Mouse (Mus musculus) adrenal gland, postnatal 25 days (tissue): ENCODE data around the gene Hoxc12. TPM values are rescaled to one million over a fixed set of nuclear protein-coding genes. Genes with fewer than 3 reads are reported as not detected.

ENCODE experiments used
- DNase-seq: peaks from one replicate; pipeline ENCODE4 v3.0.0; 2021; ENCODE audit warnings: mixed read lengths
- long read RNA-seq: library from polyadenylated mRNA; stranded (forward); transcript quantifications from one replicate; pipeline ENCODE4 v2.0.0, GENCODE M21; 2021
- total RNA-seq: library from RNA; stranded (reverse); gene quantifications from 2 replicates; pipeline ENCODE4 v1.2.3, GENCODE M21; 2021

The Hoxc12 gene
- not detected in 2 replicates for total RNA-seq
- long read RNA-seq, result 0 reads

DNA sequence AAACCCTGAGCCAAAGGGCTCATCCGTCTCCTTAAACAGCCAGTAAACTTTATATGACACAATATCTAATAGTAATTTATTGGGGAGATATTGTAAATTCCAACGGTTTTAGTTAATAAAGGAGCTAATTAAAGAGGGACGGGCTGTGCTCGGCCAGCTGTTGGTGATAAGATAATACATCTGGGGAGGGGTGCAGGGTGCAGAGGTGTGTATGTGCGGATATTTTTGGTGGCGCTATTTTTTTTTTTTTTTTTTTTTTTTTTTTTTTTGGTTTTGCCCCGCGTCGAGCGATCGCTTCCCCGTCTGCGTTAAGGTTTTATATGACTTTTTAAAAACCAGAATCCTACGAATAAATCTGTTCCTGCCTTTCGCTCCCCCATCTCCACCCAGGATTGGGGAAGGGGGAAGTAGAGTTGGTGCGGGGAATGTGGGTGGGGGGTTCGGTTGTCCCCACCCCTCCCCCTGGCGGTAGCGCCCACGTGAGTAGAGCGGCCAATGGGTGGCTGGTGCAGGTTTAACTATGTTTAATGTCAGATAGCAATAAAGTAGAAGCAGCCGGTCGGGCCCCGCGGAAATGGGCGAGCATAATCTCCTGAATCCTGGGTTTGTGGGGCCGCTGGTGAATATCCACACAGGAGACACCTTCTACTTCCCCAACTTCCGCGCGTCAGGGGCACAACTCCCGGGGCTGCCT, at the start of gene Hoxc12:
Gene Hoxc12 (plus strand): TSS at position 479 of the 694 bp plus-strand sequence.
- DNase-seq, result no peak

DNA sequence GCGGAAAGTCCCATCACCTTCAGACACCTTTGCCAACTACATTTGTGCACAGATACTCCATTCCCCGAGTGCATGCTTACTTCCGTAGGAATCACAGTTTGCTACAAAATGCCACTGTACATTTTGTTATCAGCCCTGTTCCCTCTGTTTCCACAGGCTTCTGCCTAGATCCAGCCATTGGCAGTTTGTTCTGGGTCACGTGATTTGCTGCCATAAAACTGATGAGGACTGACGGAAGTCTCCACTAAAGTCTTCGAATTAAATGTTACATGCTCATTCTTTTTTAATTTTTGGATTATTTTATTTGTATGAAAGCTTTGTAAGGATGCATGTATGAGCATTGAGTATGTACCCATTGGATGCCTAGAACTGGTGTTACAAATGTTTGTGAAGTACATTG, 41.4 kb upstream of the Hoxc12 start:
- DNase-seq, result no peak

DNA sequence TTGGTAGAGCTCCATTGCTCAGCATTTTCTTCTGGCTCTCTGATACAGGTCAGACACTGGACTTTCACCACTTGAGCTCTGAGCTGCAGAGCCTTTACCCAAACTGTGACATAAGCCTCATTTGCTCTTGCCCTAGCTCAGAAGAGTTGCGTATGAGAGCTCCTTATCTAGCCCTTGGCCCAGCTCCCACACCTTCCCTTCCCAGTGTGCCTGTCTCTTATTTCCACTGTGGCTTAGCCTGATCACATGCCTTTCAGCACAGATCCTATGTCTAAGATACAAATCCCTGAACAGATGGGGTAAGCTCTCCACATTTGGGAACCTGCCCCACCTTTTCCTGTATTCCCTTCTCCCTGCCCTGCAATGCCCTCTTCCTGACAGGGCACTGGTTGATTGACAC, 31.6 kb upstream of the Hoxc12 start:
- no peak for DNase-seq

DNA sequence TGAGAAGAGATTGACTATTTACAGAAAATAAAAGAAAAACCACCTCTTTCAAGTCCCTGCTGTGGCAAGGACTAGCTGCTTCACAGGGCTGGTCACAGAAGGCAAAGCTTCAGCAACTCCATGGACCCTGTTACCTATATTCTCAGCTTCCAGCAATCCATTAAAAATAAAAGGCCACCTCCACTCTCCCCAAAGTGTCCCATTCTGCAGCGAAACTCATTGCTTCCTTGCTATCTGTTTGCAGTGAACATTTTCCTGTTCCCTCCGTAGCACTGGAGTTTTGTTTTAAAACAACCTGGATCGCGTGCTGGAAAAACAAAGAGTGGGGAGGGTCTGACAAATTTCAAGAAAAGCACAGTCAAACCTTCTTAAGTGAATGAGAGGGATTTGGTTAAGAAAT, 27.0 kb upstream of the Hoxc12 start:
- no peak for DNase-seq

DNA sequence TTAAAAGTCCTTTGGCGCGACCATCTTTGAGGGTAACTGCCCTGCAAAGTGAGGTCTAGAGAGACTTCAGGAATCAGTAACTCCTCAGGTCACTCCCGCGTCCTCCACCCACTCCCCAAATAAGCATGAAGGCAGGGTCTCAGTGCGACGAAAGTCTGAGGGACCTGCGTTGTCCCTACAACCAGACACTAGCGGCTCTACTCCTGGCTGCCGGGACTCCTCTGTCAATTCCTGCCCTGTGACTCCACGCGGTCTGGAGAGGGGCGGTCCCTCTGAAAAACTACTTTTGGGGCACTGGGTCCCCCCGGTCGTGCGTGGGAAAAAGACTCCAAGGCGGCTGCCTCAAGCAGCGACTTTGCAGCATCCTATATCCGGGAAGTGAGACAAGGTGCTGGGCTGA, 26.5 kb upstream of the Hoxc12 start:
- DNase-seq, result no peak

DNA sequence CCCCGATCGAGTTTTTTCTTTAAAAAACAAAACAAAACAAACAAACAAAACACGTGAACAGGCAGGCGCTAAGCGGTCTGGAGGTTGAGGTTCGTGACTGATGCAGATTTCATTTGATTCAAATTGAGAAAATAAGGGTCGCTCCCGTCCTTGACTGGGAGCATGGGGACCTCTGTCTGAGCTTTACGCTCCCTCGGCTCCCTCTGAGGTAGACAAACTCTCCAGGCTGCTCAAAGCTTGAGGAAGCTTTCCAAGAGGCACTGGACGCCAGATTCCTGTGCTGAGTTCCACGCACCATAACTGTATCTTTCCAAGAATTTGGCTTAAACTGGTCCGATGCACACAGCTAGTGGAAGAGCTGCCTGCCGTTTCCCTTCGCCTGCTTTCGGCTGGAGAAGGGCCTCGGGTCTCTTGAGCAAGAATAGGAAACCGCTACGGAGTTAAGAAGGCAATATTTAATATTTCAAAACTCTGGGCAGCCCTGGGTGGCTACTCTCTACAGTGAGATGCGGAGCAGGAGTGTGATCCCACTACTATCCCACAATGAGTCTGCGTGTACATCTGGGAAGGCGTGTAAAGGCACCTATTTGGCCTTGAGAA, 26.0 kb upstream of the Hoxc12 start:
- DNase-seq, result no peak

DNA sequence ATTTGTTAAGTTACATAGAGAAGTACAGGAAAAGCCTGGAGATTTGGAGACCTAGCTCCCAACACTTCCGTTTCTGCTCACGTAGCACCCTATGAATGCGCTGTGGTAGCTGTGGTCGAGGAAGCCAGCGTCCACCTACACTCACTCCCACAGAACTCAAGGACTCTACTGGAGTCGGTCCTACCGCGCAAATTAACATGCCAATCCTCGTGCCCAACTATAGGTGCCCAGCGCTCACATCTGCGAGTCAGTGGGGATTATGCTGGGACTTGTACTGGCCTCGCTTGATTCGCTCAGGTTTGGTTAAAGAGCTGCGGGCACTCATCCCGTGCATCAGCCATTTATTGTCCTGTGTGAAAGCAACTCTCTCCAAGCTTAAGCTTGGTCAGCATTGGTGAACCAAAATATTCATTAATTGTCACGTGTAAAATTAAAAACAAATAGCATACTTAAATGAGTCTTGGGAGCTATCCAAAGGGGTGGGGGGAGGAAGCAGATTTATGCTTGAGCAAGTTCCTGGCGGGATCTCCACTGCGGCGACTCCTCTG, 23.4 kb upstream of the Hoxc12 start:
- DNase-seq, result no peak

DNA sequence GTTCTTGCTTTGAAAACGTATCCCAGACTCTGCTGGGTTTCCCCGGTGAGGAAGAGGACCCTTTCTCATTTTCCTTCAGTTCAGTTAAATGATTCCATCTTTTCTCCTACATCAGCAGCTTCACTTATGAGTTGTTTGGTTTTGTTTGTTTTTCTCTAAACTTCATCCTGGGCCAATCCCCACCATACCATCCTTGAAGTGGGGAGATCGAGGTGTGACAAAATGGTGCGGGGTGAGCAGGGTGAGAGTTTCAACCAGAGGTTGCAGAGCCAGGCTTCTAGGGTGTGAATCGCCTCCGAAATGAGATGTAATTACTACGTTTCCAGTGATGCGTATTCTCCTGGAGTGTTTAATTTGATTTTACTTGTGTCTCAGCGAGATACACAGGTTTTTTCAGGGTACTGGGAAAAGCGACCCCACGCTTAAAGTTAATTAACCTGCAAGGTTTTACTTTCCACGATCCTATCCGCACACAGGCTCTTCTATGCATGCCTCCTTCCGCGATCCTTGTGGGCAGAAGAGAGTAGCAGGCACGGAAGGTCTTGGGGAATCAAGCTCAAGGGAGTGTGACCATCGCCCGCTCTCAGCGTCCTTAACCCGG, 18.5 kb upstream of the Hoxc12 start:
- DNase-seq, result no peak

DNA sequence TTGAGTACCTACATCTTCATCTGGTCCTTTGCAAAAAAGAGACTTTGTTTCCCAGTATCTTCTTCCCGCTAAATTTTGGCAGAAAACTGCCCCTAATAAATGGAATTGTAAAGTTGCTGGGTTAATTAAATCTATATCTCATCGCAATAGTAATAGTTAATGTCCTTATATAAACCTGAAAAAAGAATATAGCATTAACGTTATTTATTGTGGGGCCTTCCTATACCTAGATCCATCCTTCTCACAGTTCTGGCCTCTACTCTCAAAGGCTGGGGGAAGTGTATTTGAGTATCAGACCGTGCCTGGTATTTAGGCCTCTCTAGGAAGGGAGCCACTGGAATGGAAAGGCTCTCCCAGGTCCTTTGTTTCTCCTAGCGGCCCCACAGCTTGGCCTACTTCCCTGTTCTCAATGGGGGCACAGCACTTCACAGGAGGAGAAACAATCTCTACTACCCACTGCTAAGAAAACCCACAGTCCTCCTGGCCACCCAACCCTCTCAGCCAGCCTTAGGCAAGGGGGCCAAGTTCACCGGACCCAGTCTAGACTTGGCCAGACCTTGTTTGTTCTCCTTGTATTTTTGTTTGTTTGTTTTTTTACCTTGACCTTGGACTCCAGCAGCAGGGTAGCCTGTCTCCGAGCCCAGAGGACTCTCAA, 17.8 kb upstream of the Hoxc12 start:
- DNase-seq, result no peak

DNA sequence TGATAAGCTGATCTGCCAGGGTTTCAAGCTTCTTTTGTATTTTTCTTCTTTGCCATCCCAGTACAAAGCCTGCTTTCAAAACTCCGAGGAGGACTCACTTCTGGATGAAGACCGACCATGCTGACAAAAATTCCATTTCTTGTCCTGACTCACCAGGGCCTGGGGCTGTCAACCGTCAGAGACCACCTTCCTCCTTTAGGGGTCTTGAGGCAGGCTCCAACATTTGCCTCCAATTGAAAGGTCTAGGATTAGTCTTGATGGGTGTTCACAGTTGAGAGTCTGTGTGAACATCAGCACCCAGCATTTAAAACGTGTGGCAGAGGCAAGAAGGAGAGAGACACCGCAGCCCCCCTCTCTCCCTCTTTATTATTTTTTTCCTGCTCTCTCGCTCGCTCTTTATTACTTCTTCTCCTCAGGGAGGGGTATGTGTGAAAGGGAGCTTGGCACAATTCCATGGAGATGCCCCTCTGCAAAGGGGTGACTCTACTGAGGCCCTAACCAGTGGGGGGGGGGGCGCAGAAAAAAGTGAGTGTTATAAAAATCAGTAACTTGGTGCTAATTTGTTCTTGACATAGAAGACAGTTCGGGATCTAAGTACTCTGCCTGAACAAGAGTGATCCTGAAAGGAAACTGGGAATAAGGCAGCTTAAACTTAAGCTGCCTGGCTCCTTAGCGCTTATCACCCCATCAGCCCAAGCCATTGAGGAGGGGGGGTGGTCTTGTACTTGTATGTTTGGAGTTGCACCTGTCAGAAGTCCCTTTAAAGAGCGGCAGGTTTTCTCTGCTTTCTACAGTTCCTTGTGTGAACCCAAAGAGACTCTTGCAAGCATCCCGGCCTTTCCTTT, 17.0 kb upstream of the Hoxc12 start:
- DNase-seq, result no peak

DNA sequence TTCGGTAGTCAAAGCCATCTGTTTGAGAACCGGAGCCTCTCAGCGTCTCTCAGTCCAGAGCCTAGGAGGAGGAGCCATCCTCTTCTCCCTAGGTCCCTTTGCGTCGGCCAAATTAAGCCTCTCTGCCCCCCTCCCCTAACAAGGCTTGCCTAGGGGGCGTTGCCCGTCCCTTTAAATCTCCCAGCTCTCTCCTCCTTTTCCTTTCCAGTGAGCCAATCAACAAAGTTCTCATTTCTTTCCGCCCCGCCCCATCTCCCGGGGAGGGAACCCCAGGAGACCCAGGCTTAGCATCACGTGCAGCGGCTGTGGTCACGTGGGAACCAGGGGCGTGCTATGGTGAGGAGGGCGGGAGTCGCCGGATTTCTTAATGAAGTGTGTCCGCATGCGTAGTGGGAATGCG, 15.9 kb upstream of the Hoxc12 start:
- DNase-seq, result peak; percentile 25

DNA sequence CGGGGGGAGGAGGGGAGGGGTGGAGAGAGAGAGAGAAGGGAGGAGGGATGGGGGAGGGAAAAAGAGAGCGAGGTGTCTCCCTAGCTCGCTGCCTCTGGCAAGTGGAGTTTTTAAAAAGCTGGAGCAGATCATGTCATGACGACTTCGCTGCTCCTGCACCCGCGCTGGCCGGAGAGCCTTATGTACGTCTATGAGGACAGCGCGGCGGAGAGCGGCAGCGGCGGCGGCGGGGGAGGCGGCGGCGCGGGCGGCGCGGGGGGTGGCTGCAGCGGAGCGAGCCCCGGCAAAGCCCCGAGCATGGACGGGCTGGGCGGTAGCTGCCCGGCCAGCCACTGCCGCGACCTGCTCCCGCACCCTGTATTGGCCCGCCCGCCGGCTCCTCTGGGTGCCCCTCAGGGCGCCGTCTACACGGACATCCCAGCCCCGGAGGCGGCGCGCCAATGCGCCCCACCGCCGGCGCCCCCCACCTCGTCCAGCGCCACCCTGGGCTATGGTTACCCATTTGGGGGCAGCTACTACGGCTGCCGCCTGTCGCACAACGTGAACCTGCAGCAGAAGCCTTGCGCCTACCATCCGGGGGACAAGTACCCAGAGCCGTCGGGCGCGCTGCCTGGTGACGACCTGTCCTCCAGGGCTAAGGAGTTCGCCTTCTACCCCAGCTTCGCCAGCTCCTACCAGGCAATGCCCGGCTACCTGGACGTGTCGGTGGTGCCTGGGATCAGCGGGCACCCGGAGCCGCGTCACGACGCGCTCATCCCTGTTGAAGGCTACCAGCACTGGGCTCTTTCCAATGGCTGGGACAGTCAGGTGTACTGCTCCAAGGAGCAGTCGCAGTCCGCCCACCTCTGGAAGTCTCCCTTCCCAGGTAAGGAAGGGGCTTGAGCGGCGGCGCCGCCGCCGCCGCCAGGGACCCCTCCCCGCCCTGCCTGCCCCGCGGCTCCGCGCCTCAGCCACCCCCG, 15.2 kb upstream of the Hoxc12 start, which contains the start of gene Hoxc13:
Gene Hoxc13 (plus strand): TSS at position 51 of the 959 bp plus-strand sequence.
- no peak for DNase-seq

DNA sequence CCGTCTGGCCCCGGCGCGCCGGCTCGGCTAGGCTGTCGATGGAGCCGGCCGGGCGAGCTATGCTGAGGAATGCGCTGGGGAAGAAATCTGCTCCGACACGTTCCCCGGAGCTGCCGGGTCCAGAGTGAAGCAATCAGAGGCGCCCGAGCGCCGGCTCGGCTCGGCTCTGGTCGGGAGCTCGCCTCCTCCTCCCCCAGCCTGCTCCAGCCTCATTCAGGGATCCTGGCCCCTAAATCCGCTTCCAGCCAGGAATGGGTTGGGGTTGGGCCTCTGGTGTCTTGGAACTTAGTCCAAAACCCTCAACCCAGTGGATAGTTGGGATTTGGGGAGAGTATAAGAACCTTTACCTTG, 14.6 kb upstream of the Hoxc12 start:
- DNase-seq, result no peak

DNA sequence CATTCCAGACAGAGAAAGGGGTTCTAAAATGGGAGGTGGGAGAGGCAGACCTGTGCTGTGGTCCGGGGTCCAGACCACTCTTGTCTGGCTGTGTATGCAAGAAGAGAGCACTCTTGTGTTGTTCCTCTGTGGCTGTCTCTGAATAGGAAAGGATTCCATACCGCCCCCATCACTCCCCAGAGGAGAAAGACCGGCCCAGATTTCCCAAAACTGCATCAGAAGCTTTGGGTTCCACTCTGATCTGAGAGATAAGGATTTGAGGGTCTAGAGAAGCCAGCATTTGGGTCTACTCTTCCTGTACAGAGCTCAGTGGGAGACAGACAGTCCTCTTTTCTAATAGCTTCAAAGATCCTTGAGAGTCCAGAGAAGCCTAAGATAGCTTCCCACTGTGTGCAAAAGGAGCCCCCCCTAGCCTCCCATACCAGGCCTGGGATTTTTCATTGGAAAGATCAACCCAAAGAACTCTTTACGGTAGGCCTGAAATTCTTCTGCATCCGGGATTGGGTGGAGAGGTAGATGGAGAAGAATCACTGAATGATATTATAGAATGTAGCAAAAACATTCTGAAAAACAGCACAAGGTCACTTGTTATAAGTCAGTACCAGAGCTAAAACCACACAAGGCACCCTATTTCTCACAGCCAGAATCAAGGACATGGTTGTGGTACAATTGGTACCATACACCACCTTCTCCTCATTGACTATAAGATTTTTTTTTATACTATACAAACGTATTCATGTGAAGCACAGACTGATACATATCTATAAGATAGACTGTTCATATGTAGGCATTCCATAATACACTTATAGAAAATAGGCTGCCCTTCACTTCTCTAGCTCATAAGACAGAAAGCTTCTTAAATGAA, 13.7 kb upstream of the Hoxc12 start:
- no peak for DNase-seq

DNA sequence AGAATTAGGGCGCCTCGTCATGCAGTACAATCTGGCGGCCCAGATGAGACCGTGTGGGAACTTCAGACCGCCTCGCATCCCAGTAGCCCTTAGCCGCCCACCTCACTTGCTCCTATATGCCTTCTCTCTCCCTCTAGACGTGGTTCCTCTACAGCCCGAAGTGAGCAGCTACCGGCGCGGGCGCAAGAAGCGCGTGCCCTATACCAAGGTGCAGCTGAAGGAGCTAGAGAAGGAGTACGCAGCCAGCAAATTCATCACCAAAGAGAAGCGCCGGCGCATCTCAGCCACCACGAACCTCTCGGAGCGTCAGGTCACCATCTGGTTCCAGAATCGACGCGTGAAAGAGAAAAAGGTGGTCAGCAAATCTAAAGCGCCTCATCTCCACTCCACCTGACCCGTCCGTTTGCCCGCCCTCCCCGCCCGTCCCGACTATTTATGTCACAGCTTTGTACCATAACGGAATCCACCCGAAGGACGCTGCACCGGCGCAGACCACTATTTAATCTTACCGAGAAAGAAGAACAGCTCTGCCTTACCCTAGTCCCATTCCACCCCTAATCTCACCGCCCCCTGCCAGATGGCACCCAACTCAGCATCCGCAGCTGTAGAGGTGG, 9.4 kb upstream of the Hoxc12 start:
- no peak for DNase-seq

DNA sequence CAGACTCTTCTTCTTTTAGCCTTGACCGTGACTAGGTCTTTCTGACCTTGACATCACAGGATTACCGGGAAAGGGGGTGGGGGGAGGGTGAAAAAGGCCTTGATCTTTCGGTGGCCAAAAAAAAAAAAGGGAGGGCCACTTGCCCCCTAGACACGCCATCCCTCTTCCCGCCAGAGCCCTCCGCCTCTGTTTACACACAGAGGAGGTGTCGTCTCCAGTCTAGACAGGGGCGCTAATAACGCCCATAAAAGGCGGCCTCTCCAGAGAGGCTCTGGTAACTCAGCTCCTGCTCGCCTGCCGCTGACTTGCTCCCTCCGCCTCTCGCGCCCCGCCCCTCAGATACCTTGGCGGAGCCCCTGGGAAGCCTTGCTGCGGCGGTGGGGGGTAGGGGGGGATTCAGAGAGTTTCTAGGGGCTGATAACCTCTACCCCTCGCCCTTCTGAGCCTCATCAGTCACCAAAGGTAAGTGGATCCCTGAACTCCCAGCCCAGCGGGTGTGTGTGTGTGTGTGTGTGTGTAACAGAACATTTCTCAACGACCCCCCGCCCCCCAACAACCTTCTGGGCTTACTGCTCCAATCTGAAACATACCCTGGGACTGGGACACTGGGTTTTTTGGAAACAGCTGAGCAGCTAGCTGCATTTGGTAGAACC, 4.7 kb upstream of the Hoxc12 start:
- no peak for DNase-seq

DNA sequence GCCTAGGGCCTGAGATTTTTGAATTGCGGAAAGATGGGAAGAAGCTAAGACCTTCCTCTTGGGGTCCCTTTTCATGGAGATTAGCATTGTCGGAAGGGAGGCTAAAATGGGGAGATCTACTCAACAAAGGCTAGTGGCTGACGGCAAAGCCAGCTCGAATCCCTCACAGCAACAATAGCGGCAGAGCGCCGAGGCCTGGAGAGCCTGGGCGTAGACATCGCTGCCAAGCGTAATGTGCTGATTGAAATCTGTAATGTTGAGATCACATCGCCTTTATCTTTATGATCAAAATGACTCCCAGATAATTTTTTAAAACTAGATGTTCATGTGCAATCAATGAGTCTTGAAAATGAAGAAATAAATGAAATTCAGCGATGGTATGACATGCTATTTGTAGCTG, 2.1 kb upstream of the Hoxc12 start:
- no peak for DNase-seq

DNA sequence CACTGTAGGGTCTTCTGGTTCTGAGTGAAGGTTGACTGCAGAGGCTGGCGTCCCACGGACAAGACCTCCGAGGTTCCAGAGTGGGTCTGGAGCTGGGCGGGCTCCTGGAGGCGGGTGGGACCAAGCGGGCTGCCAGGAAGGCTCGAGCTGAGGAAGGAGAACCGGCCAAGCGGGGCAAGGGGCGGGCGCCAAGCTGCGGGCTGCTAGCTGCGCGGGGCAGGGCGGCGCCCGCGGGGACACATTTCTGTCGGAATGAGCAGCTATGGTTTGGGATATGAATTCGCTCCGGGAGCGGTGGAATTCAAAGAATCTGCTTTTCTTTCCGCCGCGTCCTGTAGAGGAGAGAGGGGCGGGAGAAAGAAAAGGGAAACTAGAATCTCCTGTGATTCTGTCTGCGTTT, 1.7 kb upstream of the Hoxc12 start:
- no peak for DNase-seq
